Mouse (Mus musculus) C2C12 (cell line): ENCODE measurements around the gene Ikzf3.

Source experiments
- CEBPB ChIP-seq: IDR thresholded peaks from one replicate; pipeline ENCODE4 v1.6.1; 2011; ENCODE audit warnings: low read depth, mild to moderate bottlenecking, control low read depth, moderate library complexity
- CTCF ChIP-seq: IDR thresholded peaks from one replicate; pipeline ENCODE4 v1.5.1; 2011; ENCODE audit not compliant: control insufficient read depth, insufficient read depth, insufficient read length
- FOSL1 ChIP-seq: IDR thresholded peaks from one replicate; pipeline ENCODE4 v1.8.0; 2011; ENCODE audit warnings: mild to moderate bottlenecking, low read length; ENCODE audit not compliant: poor library complexity, insufficient read depth, severe bottlenecking
- MAX ChIP-seq: IDR thresholded peaks from one replicate; pipeline ENCODE4 v1.6.1; 2011; ENCODE audit warnings: mild to moderate bottlenecking, control low read depth
- MYOD1 ChIP-seq: IDR thresholded peaks from one replicate; pipeline ENCODE4 v1.6.1; 2011; ENCODE audit warnings: low read depth; ENCODE audit not compliant: control insufficient read depth, insufficient read length
- MYOG ChIP-seq: IDR thresholded peaks from one replicate; pipeline ENCODE4 v1.6.1; 2011; ENCODE audit not compliant: control insufficient read depth, insufficient read length; ENCODE audit errors: extremely low read depth
- USF1 ChIP-seq: IDR thresholded peaks from one replicate; pipeline ENCODE4 v1.6.1; 2011; ENCODE audit warnings: low read depth, mild to moderate bottlenecking, control low read depth, moderate library complexity

DNA sequence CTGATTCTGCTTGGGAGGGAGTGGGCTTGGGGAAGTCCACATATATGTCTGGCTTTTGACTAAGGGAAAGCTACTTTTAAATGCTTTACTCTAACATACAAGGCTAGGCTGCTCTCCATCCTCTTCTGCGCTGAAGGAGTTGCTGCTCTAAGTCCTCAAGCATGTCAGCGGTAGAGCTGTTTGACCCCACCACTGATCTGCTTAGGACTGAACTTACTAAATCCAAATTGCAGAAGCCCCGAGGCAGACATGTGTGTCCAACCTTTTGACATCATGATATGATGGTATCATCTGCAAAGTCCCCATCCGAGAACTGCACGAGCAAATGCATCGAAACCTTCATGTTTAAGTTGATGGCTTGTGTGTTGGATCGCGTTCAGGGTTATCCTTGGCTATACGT lies 86.0 kb downstream of the Ikzf3 start:
- TF ChIP-seq MAX (no peak), CTCF (no peak), USF1 (no peak), MYOD1 (no peak), CEBPB (no peak), MYOG (no peak), FOSL1 (no peak)
